Mouse (Mus musculus): ENCODE measurements at regions not wholly inside any gene's neighbourhood (a gene's known extent, or its start where the extent isn't known, plus 50 kb on each side); places are given as distances from the start of the nearest gene placed in this dataset.

DNA sequence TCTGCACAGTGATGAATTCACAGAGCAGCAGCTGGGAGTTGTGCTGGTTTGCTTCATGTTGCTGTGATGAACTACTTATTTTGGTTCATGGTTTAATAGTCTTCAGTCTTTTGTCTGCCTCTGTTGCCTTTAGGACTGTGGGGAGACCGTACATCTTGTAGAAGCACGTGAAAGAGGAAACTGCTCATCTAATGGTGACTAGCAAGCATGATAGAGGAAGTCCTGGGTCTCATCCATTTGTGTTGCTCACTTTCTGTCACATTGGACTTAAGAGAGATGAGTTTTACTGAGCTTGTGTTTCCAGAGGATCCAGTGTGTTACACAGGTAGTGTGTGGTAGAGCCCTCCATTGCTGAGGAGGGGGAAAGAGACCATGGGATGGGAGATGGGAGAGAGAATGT, 67.6 kb upstream of the Prdm1 start:
- Histone ChIP-seq H3K4me1 (ENCODE audit: control insufficient read depth, insufficient read depth, low read length) (no peaks in the 10 kb centered on the region), H3K27ac (ENCODE audit: insufficient read depth, low read depth, low read length) (no peak overlapping the region), H3K4me3 (ENCODE audit: insufficient read depth, low read depth, low read length) (no peak overlapping the region)
- no peak for TF ChIP-seq POLR2A (IDR thresholded peaks at IDR 0.05; ENCODE audit: insufficient read depth, low read depth, low read length)
- no peak for TF ChIP-seq CTCF (IDR thresholded peaks at IDR 0.05; ENCODE audit: insufficient read depth, low read depth, low read length)
- whole genome bisulfite sequencing, result 86% methylated on average over 2 of the region's 2 CpGs

DNA sequence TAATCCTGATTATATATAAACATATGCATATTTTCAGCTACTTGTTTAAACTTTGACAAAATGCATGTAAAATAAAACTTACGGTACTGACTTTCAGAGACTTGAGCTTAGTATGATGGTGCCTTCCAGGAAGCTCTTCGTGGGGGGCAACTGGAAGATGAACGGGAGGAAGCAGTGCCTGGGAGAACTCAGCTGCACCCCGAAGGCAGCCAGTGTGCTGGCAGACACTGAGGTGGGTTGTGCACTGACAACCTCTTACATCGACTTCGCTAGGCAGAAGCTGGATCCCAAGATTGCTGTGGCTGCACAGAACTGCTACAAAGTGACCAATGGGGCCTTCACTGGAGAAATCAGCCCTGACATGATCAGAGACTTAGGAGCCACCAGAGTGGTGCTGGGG, 61.5 kb upstream of the Prdm1 start:
- TF ChIP-seq POLR2A (IDR thresholded peaks at IDR 0.05; ENCODE audit: insufficient read depth, low read depth, low read length) (no peak), CTCF (IDR thresholded peaks at IDR 0.05; ENCODE audit: insufficient read depth, low read depth, low read length) (no peak)
- no peak overlapping the region for H3K4me3 ChIP-seq (ENCODE audit: insufficient read depth, low read depth, low read length)
- H3K27ac ChIP-seq (ENCODE audit: insufficient read depth, low read depth, low read length), result no peak overlapping the region
- H3K4me1 ChIP-seq (ENCODE audit: control insufficient read depth, insufficient read depth, low read length), result no peaks in the 10 kb centered on the region
- WGBS, result 95% methylated on average over 6 of the region's 6 CpGs

DNA sequence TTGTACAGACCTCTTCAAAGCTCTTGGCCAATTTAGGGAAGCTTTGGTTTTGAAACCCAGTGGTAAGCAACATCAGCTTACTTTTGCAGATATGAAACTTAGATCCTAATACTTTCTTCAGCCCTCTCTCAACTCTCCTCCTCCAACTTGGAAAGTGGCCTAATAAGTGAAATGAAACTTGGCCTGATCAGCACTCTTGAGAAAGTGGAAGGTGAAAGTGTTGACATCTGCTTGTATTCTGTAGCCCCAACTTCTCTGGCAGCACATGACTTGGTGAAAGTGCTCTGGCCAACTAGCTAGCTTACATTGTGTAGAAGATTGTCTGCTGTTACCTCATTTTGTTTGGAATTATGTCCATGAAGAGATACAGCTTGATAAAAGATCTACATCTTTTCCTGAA, 61.1 kb upstream of the Prdm1 start:
- Histone ChIP-seq H3K4me1 (ENCODE audit: control insufficient read depth, insufficient read depth, low read length) (no peaks in the 10 kb centered on the region), H3K27ac (ENCODE audit: insufficient read depth, low read depth, low read length) (no peak overlapping the region)
- TF ChIP-seq CTCF (IDR thresholded peaks at IDR 0.05; ENCODE audit: insufficient read depth, low read depth, low read length), result no peak
- no peak for TF ChIP-seq POLR2A (IDR thresholded peaks at IDR 0.05; ENCODE audit: insufficient read depth, low read depth, low read length)

DNA sequence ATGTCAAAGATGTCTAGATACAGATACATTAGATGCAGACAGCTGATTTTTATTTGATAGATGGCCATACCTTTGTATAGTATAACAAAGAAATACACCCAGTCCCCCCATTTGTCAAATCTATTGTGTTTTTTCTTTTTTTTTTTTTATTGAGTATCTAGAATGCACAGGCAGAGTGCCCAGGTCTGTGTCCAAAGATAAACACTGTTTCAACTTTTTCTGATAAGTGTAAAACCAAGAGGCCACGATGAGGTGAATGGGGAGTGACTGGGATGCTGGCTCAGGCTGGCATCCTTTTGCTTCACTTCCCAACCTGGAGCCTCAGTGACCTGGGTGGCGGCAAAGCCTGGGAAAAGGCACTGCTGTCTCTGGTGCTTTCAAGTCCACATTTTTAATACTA, 54.4 kb upstream of the Prdm1 start:
- TF ChIP-seq POLR2A (IDR thresholded peaks at IDR 0.05; ENCODE audit: insufficient read depth, low read depth, low read length) (no peak), CTCF (IDR thresholded peaks at IDR 0.05; ENCODE audit: insufficient read depth, low read depth, low read length) (no peak)
- H3K4me1 ChIP-seq (ENCODE audit: control insufficient read depth, insufficient read depth, low read length), result no peaks in the 10 kb centered on the region
- H3K27ac ChIP-seq (ENCODE audit: insufficient read depth, low read depth, low read length), result no peak overlapping the region
- H3K4me3 ChIP-seq (ENCODE audit: insufficient read depth, low read depth, low read length), result no peak overlapping the region
- 83% methylated on average over 2 of the region's 2 CpGs for WGBS

More for the DNA sequence above, 61.1 kb upstream of the Prdm1 start:
- no peak overlapping the region for H3K4me3 ChIP-seq (ENCODE audit: insufficient read depth, low read depth, low read length)
